Mouse (Mus musculus): ENCODE measurements around the gene Kdm4b.

DNA sequence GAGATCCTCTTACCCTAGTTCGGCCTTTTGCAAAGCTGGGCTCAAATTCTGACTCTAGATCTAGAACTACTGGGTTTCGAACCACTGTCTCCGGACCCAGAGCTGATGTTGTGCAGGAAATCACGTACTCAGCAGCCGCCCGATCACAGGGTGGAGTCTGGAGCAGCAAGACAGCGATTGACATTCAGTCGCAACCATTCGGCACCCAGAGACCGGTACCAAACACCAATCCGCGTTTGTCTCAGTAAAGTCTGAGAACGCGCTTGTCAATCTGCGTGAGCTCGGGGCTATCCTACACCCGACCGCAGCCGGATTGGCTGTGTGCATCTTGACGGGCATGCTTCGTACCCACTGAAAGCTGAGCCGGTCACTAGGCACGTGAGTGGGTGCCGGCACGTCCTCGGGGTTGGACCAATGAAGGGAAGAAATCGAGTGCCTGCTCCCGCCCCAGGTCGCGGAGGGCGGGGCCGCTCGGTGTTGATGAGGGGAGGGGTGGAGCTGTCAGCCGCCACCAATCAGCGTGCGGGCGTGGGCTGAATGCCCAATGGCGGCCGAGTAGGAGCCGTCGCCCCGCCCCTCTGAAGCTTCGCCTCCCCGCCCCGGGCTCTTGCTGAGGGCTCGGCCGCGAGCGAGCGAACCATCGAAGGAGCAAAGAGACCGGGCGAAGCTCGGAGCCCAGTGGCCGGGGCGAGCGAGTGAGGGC is at the start of gene Kdm4b:
- no peak for TF ChIP-seq EP300 (IDR thresholded peaks at IDR 0.05; ENCODE audit: insufficient read depth, low read depth, low read length)
- TF ChIP-seq CTCF (IDR thresholded peaks at IDR 0.05; ENCODE audit: low read depth, low read length) = no peak

Measured in ES-Bruce4 (cell line).